Mouse (Mus musculus) liver, embryonic 14.5 days (tissue): Measurements from ENCODE around the gene Hk3.

Experiments used
- CTCF ChIP-seq: IDR thresholded peaks from 2 replicates; pipeline ENCODE4 v1.5.1; 2016; ENCODE audit warnings: antibody characterized with exemption, low read depth, control low read depth
- EP300 ChIP-seq: IDR thresholded peaks from 2 replicates; pipeline ENCODE4 v1.6.1; 2016; ENCODE audit warnings: antibody characterized with exemption, low read depth

GRCm38 (mm10) chr13:55022715-55023114 is 1.5 kb upstream of the Hk3 start:
- TF ChIP-seq CTCF (no peak), EP300 (no peak)
